Mouse (Mus musculus) ES-E14 (cell line): ENCODE data around the gene 4930558K02Rik. TPM values are rescaled to one million over a fixed set of nuclear protein-coding genes. Genes with fewer than 3 reads are reported as not detected.

Experiments used
- DNase-seq: peaks from one replicate; pipeline ENCODE4 v3.0.0-alpha.2; 2013; ENCODE audit warnings: low read depth, low spot score
- H3K27ac ChIP-seq: 2 replicates; pipeline ENCODE4 v1.5.1; 2012; ENCODE audit warnings: low read depth, mild to moderate bottlenecking, low read length, moderate library complexity, mixed read lengths; ENCODE audit not compliant: poor library complexity, insufficient read depth, severe bottlenecking
- H3K36me3 ChIP-seq: 2 replicates; pipeline ENCODE4 v1.6.1; 2012; ENCODE audit warnings: mild to moderate bottlenecking, low read length, moderate library complexity, mixed read lengths; ENCODE audit not compliant: control insufficient read depth, poor library complexity, insufficient read depth, severe bottlenecking
- H3K4me1 ChIP-seq, 2 experiments: fragments of 150-350 bp in 1 of 2; sonication (generic) in 1 of 2; 2 replicates each; pipeline ENCODE4 v1.6.1; 2012; ENCODE audit warnings: low read length in 2 of 2, mild to moderate bottlenecking in 1 of 2, mixed read lengths in 1 of 2; ENCODE audit not compliant: control insufficient read depth in 2 of 2, insufficient read depth in 2 of 2, poor library complexity in 1 of 2
- H3K4me3 ChIP-seq, 2 experiments: fragments of 150-350 bp in 1 of 2; sonication (generic) in 1 of 2; 2 replicates each; pipeline ENCODE4 v1.5.1; 2012; ENCODE audit warnings: low read length in 2 of 2, low read depth in 1 of 2, mild to moderate bottlenecking in 1 of 2, mixed read lengths in 1 of 2; ENCODE audit not compliant: insufficient read depth in 1 of 2, poor library complexity in 1 of 2, severe bottlenecking in 1 of 2
- H3K9ac ChIP-seq: 2 replicates; pipeline ENCODE4 v1.6.1; 2012; ENCODE audit warnings: low read depth, mild to moderate bottlenecking, low read length, mixed read lengths; ENCODE audit not compliant: poor library complexity, insufficient read depth, severe bottlenecking
- H3K9me3 ChIP-seq: fragments of 150-350 bp; sonication (generic); 2 replicates; pipeline ENCODE4 v1.6.1; 2012; ENCODE audit warnings: low read depth, mild to moderate bottlenecking, low read length; ENCODE audit not compliant: control insufficient read depth, insufficient read depth
- CHD2 ChIP-seq: IDR thresholded peaks from 2 replicates; pipeline ENCODE4 v1.6.1; 2014; ENCODE audit warnings: mild to moderate bottlenecking, low read depth, low read length, inconsistent platforms
- HCFC1 ChIP-seq: IDR thresholded peaks from 2 replicates; pipeline ENCODE4 v1.6.1; 2012; ENCODE audit warnings: low read length, inconsistent platforms, borderline replicate concordance; ENCODE audit not compliant: insufficient read depth
- MAFK ChIP-seq: IDR thresholded peaks from 2 replicates; pipeline ENCODE4 v1.6.1; 2014; ENCODE audit warnings: mild to moderate bottlenecking, low read depth, low read length, inconsistent platforms; ENCODE audit not compliant: insufficient read depth
- ZC3H11A ChIP-seq: IDR thresholded peaks from 2 replicates; pipeline ENCODE4 v1.6.1; 2012; ENCODE audit warnings: low read depth, mild to moderate bottlenecking, inconsistent platforms, low read length, borderline replicate concordance
- ZNF384 ChIP-seq: IDR thresholded peaks from 2 replicates; pipeline ENCODE4 v1.6.1; 2012; ENCODE audit warnings: low read depth, low read length, inconsistent platforms
- in situ Hi-C, 2 experiments: fragments of 600-800 bp; cut with MboI; formaldehyde crosslinking; loops; one replicate each; pipeline ENCODE4 v1.15.1; 2025; ENCODE audit warnings: low sequenced_read_pairs in 2 of 2, inconsistent platforms in 1 of 2; ENCODE audit not compliant: unreplicated experiment in 2 of 2
- total RNA-seq: library from RNA; depleted of rRNA; stranded (reverse); fragments of 300-350 nt; gene quantifications from 2 replicates; pipeline ENCODE4 v1.2.3, GENCODE M21; 2012

Gene 4930558K02Rik
- total RNA-seq, 1 experiment = not detected

GRCm38 (mm10) chr1:161931313-161931712 is 48.1 kb downstream of the 4930558K02Rik start:
- H3K4me3 ChIP-seq = no peak overlapping the region
- H3K9ac ChIP-seq = no peak overlapping the region
- H3K27ac ChIP-seq = no peak overlapping the region
- H3K36me3 ChIP-seq = no peaks in the 10 kb centered on the region
- H3K9me3 ChIP-seq = no peaks in the 10 kb centered on the region
- H3K4me1 ChIP-seq = no peaks in the 10 kb centered on the region; a peak in 1 of 4 replicates
- in situ Hi-C loops = no loop called here
- no peak for DNase-seq
- TF ChIP-seq ZC3H11A (no peak), HCFC1 (no peak), CHD2 (no peak), MAFK (no peak), ZNF384 (no peak)

GRCm38 (mm10) chr1:161927976-161928375 is 51.5 kb downstream of the 4930558K02Rik start:
- no peaks in the 10 kb centered on the region for H3K9me3 ChIP-seq
- DNase-seq = no peak
- H3K36me3 ChIP-seq = no peaks in the 10 kb centered on the region
- H3K27ac ChIP-seq = no peak overlapping the region
- in situ Hi-C loops = no loop called here
- peaks cover 2 to 5% of the 10 kb centered on the region in 2 experiments; a peak in 2 of 4 replicates for H3K4me1 ChIP-seq
- H3K9ac ChIP-seq = no peak overlapping the region
- H3K4me3 ChIP-seq = no peak overlapping the region
- TF ChIP-seq ZNF384 (no peak), CHD2 (no peak), ZC3H11A (no peak), MAFK (no peak), HCFC1 (no peak)

DNA sequence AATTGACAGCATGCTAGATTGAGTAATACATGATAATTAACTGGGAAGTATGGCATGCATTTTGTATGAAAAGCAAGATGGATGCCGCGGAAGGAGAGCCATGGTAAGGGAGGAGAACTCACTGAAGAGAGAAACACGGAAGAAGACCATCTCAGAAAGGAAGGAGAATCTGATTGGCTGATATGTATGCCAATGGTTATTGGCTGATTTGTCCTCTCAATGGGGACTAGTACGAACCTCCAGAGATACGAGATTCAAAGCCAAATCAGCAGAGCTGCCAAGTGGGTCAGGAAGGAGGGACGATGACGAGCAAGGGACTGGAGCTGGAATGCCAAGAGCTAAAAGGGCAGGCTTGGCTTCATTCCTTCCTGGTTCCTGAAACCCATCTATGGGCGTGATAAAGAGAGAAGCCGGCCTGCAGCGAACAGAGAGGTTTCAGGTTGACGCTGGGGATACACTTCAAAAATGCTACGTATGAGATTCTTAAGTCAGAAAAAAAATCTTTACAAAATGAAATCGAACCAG is 54.1 kb downstream of the 4930558K02Rik start:
- DNase-seq = no peak

GRCm38 (mm10) chr1:161924321-161924720 is 55.1 kb downstream of the 4930558K02Rik start:
- no peak for DNase-seq
- in situ Hi-C loops = no loop called here
- Histone ChIP-seq H3K9me3 (no peaks in the 10 kb centered on the region), H3K27ac (no peak overlapping the region), H3K9ac (no peak overlapping the region), H3K4me3 (no peak overlapping the region), H3K4me1 (peaks cover 5 to 18% of the 10 kb centered on the region in 2 experiments; a peak in 3 of 4 replicates), H3K36me3 (no peaks in the 10 kb centered on the region)
- TF ChIP-seq ZNF384 = no peak
- no peak for TF ChIP-seq HCFC1
- no peak for TF ChIP-seq ZC3H11A
- no peak for TF ChIP-seq MAFK
- TF ChIP-seq CHD2 = no peak

More for the DNA sequence above, 54.1 kb downstream of the 4930558K02Rik start:
- in situ Hi-C loops = no loop called here
- Histone ChIP-seq H3K4me1 (peaks cover 5 to 12% of the 10 kb centered on the region in 2 experiments; a peak in 2 of 4 replicates), H3K36me3 (no peaks in the 10 kb centered on the region), H3K27ac (no peak overlapping the region), H3K9me3 (no peaks in the 10 kb centered on the region), H3K4me3 (no peak overlapping the region), H3K9ac (no peak overlapping the region)
- no peak for TF ChIP-seq ZC3H11A
- TF ChIP-seq ZNF384 = no peak
- no peak for TF ChIP-seq HCFC1

GRCm38 (mm10) chr1:161921928-161922327 is 57.5 kb downstream of the 4930558K02Rik start:
- Histone ChIP-seq H3K9ac (no peak overlapping the region), H3K9me3 (no peaks in the 10 kb centered on the region), H3K4me3 (no peak overlapping the region), H3K36me3 (no peaks in the 10 kb centered on the region), H3K27ac (no peak overlapping the region), H3K4me1 (peaks cover 12 to 18% of the 10 kb centered on the region in 2 experiments; a peak in 3 of 4 replicates)
- DNase-seq = no peak
- in situ Hi-C loops = no loop called here
- TF ChIP-seq HCFC1 (no peak), MAFK (no peak), ZC3H11A (no peak), ZNF384 (no peak), CHD2 (no peak)
